Mouse (Mus musculus) cerebellum, adult 8-10 months (tissue): ENCODE measurements around the gene St6gal1.

Experiments
- DNase-seq: peaks from one replicate; pipeline ENCODE4 v3.0.0; 2022

Gene St6gal1

GRCm38 (mm10) chr16:23225069-23225721, 655 bp downstream of the St6gal1 start:
- no peak for DNase-seq

GRCm38 (mm10) chr16:23225821-23226600, 1.5 kb downstream of the St6gal1 start:
- DNase-seq: peak; percentile 18

DNA sequence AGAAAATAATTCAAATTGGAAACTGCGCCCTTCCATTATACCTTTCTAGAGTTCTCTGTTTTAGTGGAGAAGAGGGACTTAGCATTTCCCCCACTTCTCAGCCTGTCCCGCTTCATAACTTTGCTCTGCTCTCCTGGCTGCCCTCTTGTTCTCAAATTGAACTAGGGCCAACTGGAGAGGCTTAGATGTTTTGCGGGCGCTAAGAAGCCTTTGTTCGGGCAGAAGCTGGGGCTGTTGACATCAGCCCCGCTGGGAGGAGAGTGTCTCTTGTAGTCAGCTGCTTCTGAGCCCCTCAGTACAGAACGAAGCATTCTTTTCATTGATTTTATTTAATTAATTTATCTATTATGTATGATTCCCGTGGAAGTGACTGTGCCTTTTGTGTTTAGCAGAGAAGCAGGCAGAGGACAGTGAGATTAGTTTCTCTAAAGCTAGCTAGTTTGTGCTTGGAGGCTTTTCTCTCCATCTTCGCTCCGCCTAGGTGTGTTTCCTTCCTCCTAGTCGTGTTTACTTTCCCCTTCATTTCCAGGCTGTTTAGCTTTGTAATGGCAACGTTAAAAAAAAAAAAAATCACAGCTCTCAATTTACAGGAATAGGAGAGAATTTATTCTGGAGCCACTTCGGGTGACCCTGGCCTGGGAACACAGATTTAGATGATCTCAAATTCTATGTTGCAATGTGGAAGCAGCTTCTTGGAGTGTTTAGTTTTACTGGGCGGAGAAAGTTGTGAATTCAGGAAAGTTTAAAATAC, 2.2 kb downstream of the St6gal1 start:
- DNase-seq: no peak

DNA sequence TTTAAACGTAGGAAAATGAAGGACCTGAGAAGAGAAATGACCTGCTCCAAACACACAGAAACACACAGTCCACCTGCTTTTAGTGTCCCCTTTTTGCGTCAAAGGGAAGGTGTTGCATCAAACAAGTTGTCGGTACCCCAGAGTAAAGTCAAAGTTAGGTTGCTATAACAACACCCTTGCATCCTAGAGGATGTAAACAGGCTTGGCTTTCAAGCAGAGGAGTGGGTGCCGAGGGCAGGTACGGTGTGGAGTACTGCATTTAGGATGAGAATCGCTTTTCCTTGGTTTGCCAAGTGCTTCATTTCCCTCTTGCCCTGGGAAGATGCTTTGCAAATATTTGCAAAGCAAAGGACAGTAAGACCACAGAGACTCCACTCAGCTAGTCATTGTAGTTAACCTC, 3.3 kb downstream of the St6gal1 start:
- DNase-seq: no peak

DNA sequence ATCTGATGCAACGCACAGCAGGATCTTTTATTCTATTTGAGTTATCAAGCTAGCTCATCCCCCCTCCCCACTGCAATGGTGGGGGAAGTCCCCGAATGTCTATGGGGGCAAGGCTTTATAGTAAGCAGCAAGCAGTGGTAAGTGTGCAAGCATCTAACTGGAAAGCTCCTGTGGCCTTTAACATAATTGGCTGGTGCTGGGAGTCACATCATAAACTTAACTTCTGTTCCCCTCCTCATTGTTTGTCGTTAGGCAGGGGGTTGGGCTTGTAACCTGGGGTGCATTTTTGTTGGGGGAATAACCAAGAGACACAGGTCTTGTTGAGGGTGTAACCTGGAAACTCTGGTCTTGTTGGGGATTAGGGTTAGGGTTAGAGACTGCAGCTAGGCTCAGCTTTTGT, 3.9 kb downstream of the St6gal1 start:
- DNase-seq: no peak

DNA sequence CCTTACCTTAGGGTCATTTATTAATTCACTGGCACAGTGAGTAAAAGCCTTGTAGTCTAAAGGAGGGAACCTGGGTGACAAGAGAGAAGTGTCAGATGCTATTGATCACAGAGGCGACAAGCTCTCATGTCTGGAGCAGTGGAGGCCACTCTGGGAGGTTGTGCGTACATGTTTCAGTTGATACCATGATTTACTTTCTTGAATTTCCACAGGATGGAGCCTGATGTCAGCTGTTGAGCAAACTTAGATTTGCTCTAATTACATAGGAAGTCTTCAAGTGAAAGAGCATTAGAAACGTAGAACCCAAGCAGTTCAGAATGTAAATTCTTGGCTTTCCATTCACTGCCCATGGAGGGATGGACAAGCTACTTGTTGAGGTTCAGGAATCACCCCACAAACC, 5.4 kb downstream of the St6gal1 start:
- no peak for DNase-seq

DNA sequence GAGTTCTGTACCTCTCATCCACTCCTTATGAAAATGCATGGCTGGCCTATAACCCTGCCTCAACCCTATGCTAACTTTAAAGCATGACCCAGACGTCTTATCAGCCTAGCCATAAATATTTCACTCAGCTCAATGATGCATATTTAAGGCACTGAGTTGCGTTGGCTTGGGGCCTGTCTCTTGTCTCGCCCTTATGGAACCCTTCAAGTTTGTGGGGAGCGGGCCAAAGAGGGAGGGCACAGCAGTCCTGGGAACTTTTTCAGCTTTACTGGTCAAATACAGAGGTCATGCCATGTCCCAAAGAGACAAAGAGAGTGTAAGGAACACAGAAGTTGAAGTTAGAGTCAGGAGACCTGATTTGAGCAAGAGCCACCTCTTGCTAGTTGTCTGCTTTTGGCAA, 6.6 kb downstream of the St6gal1 start:
- no peak for DNase-seq

DNA sequence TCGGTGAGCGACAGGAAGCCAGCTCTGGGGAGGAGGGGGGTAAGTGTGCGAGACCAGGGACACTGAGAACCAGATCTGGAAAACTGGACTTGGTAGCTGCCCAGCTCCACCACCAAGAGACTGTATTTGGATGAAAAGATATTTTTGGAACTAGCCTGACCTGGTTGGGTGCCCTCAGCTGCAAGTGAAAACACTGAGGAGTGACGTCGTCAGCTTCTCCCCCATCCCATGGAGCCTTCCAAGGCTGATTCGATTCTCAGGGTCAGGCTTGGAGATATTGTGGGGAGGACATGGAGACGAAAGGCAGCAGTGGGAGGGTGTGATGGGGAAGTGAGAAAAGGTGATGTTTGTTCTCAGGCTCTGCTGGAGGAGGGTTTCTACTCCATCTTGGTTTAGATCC, 8.2 kb downstream of the St6gal1 start:
- DNase-seq: no peak

GRCm38 (mm10) chr16:23233496-23233895, 9.0 kb downstream of the St6gal1 start:
- no peak for DNase-seq

DNA sequence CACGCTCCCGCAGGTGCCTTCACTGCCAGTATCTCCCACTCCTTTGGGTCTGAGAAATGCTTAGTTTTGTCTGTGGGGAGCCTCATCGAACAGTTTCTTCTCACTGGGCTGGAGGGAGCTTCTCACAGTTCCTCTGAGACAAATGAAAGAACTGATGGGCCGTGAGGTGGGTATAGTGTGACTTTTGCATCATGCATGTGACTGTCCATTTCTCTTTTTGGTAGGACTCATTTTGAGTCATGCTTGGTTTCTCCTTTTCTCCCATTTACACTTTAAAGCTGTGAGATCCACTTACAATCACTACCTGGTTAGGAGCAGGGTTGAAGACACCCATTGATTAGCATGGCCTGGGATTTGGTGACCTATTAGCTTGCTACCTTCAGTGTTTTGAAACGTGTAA, 10.0 kb downstream of the St6gal1 start:
- DNase-seq: no peak

DNA sequence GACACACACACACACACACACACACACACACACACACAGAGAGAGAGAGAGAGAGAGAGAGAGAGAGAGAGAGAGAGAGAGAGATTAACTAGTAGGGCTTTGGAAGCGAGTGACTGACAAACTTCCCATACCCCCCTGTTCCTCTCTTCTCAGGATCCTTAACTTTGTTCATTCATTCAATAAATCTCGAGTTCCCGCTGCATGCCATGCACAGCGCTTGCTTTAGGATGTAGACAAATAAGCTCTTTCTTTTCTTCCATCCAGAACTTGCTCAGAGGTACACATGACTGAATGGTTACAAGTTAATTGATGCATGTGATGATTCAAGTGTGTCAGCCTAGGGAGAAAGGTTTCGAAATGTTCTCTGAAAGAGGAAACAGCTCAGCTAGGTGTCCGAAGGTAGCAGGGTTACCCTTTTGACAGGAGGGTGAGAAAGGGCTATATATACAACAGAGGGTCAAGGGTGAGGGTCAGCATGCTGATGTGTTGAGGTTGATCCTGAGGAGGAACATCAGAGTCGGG, 10.7 kb downstream of the St6gal1 start:
- DNase-seq: no peak

GRCm38 (mm10) chr16:23239583-23239982, 15.0 kb downstream of the St6gal1 start:
- no peak for DNase-seq

DNA sequence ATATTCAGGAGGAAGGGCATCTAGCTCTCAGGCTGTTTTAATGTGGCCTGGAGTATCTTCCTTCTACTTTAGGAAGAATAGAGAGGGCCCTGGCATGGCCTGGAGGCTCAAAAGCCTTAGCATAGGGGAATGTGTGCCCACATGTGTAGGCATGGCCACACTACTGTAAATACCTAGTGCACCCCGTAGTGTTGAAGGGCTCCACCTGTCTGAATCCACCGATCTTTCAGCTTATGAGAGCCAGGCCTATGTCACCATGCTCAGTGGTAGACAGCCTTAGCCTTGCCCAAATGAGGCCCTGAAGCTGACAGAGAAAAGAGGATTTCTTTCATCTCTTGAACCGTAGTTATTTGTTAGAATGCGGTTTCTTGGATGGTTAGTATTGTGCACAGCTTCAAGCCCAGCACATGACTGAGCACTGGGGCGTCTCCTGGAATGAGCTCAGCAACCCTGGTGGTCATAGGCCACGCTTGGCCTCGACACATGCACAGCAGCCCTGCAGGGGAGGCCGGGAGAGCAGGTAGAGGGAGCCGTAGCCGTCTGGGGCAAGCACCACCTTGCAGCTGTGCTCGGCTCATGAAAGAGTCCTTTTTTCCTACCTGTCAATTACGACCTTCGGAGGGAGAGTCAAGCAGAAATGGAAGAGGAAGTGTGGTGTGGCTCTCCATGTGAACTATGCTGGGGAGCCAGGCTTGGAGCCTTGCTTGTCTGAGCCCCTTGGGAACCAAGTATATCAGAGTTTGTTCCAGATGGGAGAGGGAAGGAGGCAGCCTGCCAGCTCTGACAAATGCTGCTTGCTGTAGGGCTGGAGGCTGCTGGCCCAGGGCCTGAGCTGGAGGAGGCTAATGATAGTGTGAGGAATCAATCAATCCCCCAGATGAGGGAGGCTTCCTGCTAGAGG, 15.8 kb downstream of the St6gal1 start:
- DNase-seq: peak; percentile 11

DNA sequence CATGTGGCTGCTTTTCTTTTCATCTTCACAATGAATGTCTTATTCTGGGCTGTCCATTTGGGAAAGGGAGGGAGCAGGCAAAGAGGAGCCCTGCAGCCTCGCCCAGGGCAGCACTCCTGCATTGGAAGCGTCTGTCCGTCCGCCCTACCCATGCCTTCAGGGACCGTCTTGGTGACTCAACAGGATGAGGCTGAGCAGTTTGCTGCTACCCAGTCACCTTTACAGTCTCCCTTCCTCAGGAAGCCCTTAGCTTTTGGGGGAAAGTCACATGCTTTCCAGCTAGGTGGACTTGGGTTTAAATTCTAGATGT, 16.4 kb downstream of the St6gal1 start:
- no peak for DNase-seq

DNA sequence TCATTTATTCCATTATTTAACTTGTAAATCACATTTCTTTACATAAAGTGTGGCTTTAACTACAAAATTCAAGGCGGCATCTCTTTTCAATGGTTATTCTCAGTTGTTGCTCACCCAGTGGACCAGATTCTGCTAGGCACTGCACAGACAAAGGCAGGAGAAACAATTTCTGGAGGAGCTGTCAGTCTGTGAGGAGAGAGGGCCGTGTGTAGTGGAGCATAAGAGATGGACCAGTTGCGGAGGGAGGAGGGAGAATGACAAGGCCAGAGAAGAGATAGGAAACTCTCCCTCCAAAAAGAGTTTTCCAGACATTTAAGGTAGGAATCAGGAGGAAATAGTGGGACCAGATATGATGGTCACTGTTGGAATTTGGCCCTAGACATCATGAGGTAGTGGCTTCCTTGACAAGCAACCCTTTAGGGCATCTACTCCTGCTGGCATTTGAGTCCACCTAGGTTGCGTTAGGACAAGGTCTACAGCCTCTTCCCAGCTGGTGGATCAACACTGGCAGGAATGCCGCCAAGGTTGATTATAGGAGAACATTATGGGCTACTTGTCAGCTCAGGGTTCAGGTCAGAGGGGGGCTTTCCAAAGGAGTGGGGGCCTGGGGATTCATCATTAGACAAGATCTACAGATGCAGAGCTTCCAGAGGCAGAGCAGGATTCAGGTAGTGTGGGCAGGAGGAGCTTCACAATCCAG, 19.3 kb downstream of the St6gal1 start:
- DNase-seq: no peak

DNA sequence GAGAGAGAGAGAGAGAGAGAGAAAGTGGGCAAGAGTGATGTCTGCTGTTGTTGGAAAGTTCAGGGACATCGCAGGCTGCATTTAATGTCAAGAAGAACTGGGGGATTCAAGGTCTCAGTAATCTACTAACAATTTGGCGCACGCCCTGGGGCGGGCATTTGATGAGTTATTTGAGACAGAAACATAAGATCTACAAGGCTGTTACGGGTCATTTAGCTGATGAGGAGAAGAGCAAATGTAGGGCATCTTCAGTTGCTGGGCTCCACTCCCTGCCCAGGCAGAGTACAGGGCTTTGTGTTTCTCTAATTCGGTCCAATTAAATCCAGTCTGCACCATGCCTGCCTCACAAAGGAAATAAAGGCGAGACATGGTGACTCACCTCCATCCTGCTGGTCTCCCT, 19.9 kb downstream of the St6gal1 start:
- DNase-seq: no peak

GRCm38 (mm10) chr16:23249285-23249684, 24.7 kb downstream of the St6gal1 start:
- DNase-seq: no peak

- no peak for DNase-seq
Observed at GRCm38 (mm10) chr16:23249762-23250161, 25.2 kb downstream of the St6gal1 start.

DNA sequence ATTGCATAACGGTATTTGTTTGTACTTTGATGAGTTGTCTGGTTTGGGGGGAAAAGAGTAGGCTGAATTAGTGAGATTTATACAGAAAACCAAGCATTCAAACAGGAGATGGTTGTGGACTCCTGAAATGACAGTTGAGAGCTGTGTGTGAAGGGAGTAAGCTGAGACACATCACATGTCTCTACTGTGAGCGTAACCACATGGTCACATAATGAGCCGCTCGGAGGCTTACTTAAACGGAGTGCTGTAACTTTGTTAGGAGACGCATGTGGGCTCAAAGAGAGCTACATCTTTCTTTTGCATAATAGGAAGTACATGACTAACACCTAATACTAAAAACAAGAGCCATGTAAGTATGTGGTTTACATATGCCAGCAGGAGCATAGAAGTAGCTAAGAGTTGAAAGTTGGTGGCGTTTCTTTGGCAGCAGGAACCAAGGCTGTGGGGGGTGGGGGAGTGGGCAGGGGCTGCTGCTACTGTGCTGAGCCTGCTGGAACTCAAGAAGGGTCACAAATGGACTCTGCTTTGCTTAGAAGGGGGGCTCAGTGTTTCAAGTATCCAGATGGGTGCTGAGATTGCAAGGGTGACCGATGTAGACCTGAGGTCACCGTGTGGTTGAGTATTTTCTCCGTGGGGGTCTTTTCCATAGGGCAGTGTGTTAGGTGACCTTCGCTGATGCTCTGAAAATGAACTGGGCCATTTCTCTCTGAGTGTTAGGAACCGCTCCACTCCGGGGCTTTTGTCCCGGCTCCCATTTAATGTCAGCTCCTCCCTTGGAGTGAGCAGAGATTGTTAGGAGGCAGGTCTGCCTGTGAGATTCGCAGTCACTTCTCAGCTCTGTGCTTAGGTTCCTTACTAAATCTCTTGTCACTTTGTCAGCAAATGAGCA, 26.3 kb downstream of the St6gal1 start:
- DNase-seq: no peak

- DNase-seq: no peak
Observed at GRCm38 (mm10) chr16:23251445-23251773, 26.9 kb downstream of the St6gal1 start.

- DNase-seq: no peak
Observed at GRCm38 (mm10) chr16:23253620-23254019, 29.1 kb downstream of the St6gal1 start.
